Comparison of ENCODE assay signal across 8 mouse cellular contexts in genomic region chr16:8830431-8831211, GRCm38 (mm10). TPM values are rescaled to one million over a fixed set of nuclear protein-coding genes. Genes with fewer than 3 reads are reported as not detected.
DNase-seq lines count a peak whose midpoint lies in the region; ATAC-seq lines count a peak whose summit lies in the region.

No protein-coding gene starts in this region.

- H3K9ac ChIP-seq in heart, embryonic 15.5 days = peak overlapping the region; percentile 100
- peak overlapping the region; percentile 99 for H3K9ac ChIP-seq in liver, embryonic 15.5 days
- peak overlapping the region; percentile 94 for H3K9ac ChIP-seq in stomach, embryonic 15.5 days

- peak overlapping the region; percentile 99 for H3K4me3 ChIP-seq in brown adipose tissue, adult 24 weeks (ENCODE audit: insufficient read depth, low read depth, low read length)
- peak overlapping the region; percentile 90 for H3K4me3 ChIP-seq in forebrain, embryonic 10.5 days
- H3K4me3 ChIP-seq in heart, embryonic 15.5 days = peak overlapping the region; percentile 100
- peak overlapping the region; percentile 99 for H3K4me3 ChIP-seq in liver, embryonic 15.5 days (replicated peaks)
- peak overlapping the region; percentile 99 for H3K4me3 ChIP-seq in stomach, embryonic 15.5 days (replicated peaks)

- no peaks in the 10 kb centered on the region for H3K9me3 ChIP-seq in forebrain, embryonic 10.5 days
- no peaks in the 10 kb centered on the region for H3K9me3 ChIP-seq in heart, embryonic 15.5 days (replicated peaks)
- no peaks in the 10 kb centered on the region for H3K9me3 ChIP-seq in liver, embryonic 15.5 days (replicated peaks)
- no peaks in the 10 kb centered on the region for H3K9me3 ChIP-seq in stomach, embryonic 15.5 days

- peak; percentile 21 for ATAC-seq in heart, embryonic 15.5 days (replicated peaks; ENCODE audit: insufficient number of reproducible peaks, insufficient read depth, low FRiP score, low read depth)
- ATAC-seq in liver, embryonic 15.5 days (ENCODE audit: insufficient read depth) = peak; percentile 29
- ATAC-seq in stomach, embryonic 15.5 days (ENCODE audit: insufficient read depth, low FRiP score, low read depth) = 0 out of 2 replicates have a peak, but pooled peaks have one; percentile 16

- peak; percentile 84 for DNase-seq in CD4-positive, CD25-positive, alpha-beta regulatory T cell, adult 2 months (ENCODE audit: low read depth, low spot score)
- peak; percentile 63 for DNase-seq in forebrain, embryonic 10.5 days (ENCODE audit: extremely low spot score, low spot score)
- DNase-seq in kidney, postnatal 14 days = peak; percentile 81
- DNase-seq in neural tube, embryonic 10.5 days (ENCODE audit: extremely low spot score, low spot score) = peak; percentile 74

- WGBS in forebrain, embryonic 10.5 days = under 1% methylated on average over 74 of the region's 74 CpGs
- under 1% methylated on average over 70 of the region's 74 CpGs for WGBS in heart, embryonic 15.5 days
- WGBS in liver, embryonic 15.5 days (ENCODE audit: insufficient replicate concordance) = under 1% methylated on average over 72 of the region's 74 CpGs
- under 1% methylated on average over 74 of the region's 74 CpGs for WGBS in stomach, embryonic 15.5 days

- H3K27ac ChIP-seq in brown adipose tissue, adult 24 weeks (replicated peaks; ENCODE audit: low read depth, low read length) = peak overlapping the region; percentile 98
- peak overlapping the region; percentile 99 for H3K27ac ChIP-seq in forebrain, embryonic 10.5 days
- H3K27ac ChIP-seq in heart, embryonic 15.5 days = peak overlapping the region; percentile 98
- peak overlapping the region; percentile 100 for H3K27ac ChIP-seq in liver, embryonic 15.5 days (replicated peaks)
- peak overlapping the region; percentile 97 for H3K27ac ChIP-seq in stomach, embryonic 15.5 days

- H3K4me2 ChIP-seq in heart, embryonic 15.5 days = peak overlapping the region; percentile 75
- peak overlapping the region; percentile 84 for H3K4me2 ChIP-seq in liver, embryonic 15.5 days
- peak overlapping the region; percentile 87 for H3K4me2 ChIP-seq in stomach, embryonic 15.5 days

- peaks cover 44% of the 10 kb centered on the region for H3K36me3 ChIP-seq in forebrain, embryonic 10.5 days (replicated peaks)
- peaks cover 3% of the 10 kb centered on the region; the same call in 1 of the 2 replicates for H3K36me3 ChIP-seq in heart, embryonic 15.5 days
- peaks cover 43% of the 10 kb centered on the region for H3K36me3 ChIP-seq in liver, embryonic 15.5 days (replicated peaks)
- 0 out of 2 replicates have a peak, but pooled peaks cover 3% of the 10 kb centered on the region for H3K36me3 ChIP-seq in stomach, embryonic 15.5 days

- H3K27me3 ChIP-seq in forebrain, embryonic 10.5 days (ENCODE audit: poor library complexity, severe bottlenecking) = no peaks in the 10 kb centered on the region
- H3K27me3 ChIP-seq in heart, embryonic 15.5 days = no peaks in the 10 kb centered on the region
- no peaks in the 10 kb centered on the region for H3K27me3 ChIP-seq in liver, embryonic 15.5 days
- no peaks in the 10 kb centered on the region for H3K27me3 ChIP-seq in stomach, embryonic 15.5 days (replicated peaks)

- peaks cover 9% of the 10 kb centered on the region; the same call in 1 of the 2 replicates for H3K4me1 ChIP-seq in brown adipose tissue, adult 24 weeks (ENCODE audit: control insufficient read depth, insufficient read depth, insufficient read length, low read length)
- peaks cover 32% of the 10 kb centered on the region for H3K4me1 ChIP-seq in forebrain, embryonic 10.5 days
- H3K4me1 ChIP-seq in heart, embryonic 15.5 days (replicated peaks) = peaks cover 29% of the 10 kb centered on the region
- H3K4me1 ChIP-seq in liver, embryonic 15.5 days (replicated peaks) = peaks cover 50% of the 10 kb centered on the region
- H3K4me1 ChIP-seq in stomach, embryonic 15.5 days = peaks cover 12% of the 10 kb centered on the region

RNA-seq across cellular contexts. Expression of gene 1810013L24Rik, which starts 0.7 kb away (rescaled TPM):
- polyA plus RNA-seq in brown adipose tissue, adult 24 weeks (2012; ENCODE audit: insufficient read depth, insufficient read length, missing spikeins) = 38.2 and 39.8 TPM in 2 replicates
- 17.9 and 18.4 TPM in 2 replicates for polyA plus RNA-seq in forebrain, embryonic 10.5 days (2016; fragmentation: Nextera tagmentation; extraction: Ambion mirVana)
- 16.3 and 17.9 TPM in 2 replicates for polyA plus RNA-seq in heart, embryonic 15.5 days (2015; fragmentation: Nextera tagmentation; extraction: Ambion mirVana)
- 12.7 and 14.1 TPM in 2 replicates for polyA plus RNA-seq in liver, embryonic 15.5 days (2015; fragmentation: Nextera tagmentation; extraction: Ambion mirVana)
- polyA plus RNA-seq in stomach, embryonic 15.5 days (2015; fragmentation: Nextera tagmentation; extraction: Ambion mirVana) = 20.3 and 20.8 TPM in 2 replicates

RNA-seq across cellular contexts. Expression of gene Usp7, which starts 38.5 kb away (rescaled TPM):
- polyA plus RNA-seq in brown adipose tissue, adult 24 weeks (2012; ENCODE audit: insufficient read depth, insufficient read length, missing spikeins) = 27.2 and 38.0 TPM in 2 replicates
- polyA plus RNA-seq in forebrain, embryonic 10.5 days (2016; fragmentation: Nextera tagmentation; extraction: Ambion mirVana) = 32.7 and 33.4 TPM in 2 replicates
- polyA plus RNA-seq in heart, embryonic 15.5 days (2015; fragmentation: Nextera tagmentation; extraction: Ambion mirVana) = 12.5 and 15.6 TPM in 2 replicates
- polyA plus RNA-seq in liver, embryonic 15.5 days (2015; fragmentation: Nextera tagmentation; extraction: Ambion mirVana) = 24.4 and 29.4 TPM in 2 replicates
- 26.7 and 28.3 TPM in 2 replicates for polyA plus RNA-seq in stomach, embryonic 15.5 days (2015; fragmentation: Nextera tagmentation; extraction: Ambion mirVana)

Comparison
In these comparisons a context has a peak if more than half of its experiments do, and no peak if none do; other contexts are left out.
1. Peak in every context shown above with its lines: DNase-seq, ATAC-seq, H3K4me3 ChIP-seq and H3K27ac ChIP-seq.